Comparison of ENCODE assay signal across 9 mouse cellular contexts in genomic region chr2:9669621-9670020, GRCm38 (mm10).
"Had no signal": no experiment of that assay in that cellular context is flagged by ENCODE, and none has a peak within 500 bp of the region (broad histone marks: within the 10 kb centered on the region; RNA-seq: fewer than 3 reads in every experiment).

No protein-coding gene starts in this region.

- DNase-seq: lung, adult 18-20 months; lung, embryonic 14.5 days; lung, postnatal 10 days; lung, postnatal 4 days; midbrain, embryonic 14.5 days; right cerebral cortex, postnatal 14 days; thymus, adult 2 months; thymus, postnatal 36 days had no signal

- ATAC-seq: midbrain, embryonic 16.5 days had no signal
